Mouse (Mus musculus): Measurements from ENCODE around the gene Gpr146. TPM values are rescaled to one million over a fixed set of nuclear protein-coding genes. Genes with fewer than 3 reads are reported as not detected.

The Gpr146 gene
- polyA plus RNA-seq, 1 experiment from 2014 or later = 24.1 TPM

DNA sequence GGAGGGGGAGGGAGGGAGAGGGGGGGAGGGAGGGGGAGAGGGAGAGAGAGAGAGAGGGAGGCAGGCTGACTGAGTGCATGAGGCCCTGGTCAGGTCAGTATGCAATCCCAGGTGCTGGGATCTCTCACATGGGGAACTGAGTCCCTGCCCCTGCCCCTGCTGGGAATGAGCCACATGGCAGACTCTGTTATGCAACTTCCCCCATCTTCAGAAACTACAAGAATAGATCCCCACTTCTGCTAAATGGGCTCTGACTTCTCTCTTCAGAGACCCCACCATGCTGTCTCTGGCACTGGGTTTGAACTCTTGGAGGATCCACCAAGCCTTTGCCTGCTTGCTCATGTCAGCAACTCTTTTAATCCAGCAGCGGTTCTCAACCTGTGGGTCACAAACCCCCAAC, 11.7 kb upstream of the Gpr146 start:
- Histone ChIP-seq H3K27ac (ENCODE audit: low read length) (peak overlapping the region; percentile 46; the same call in 1 of the 2 replicates), H3K9ac (ENCODE audit: low read depth, low read length) (no peak overlapping the region), H3K9me3 (replicated peaks; ENCODE audit: control insufficient read depth, low read length) (no peaks in the 10 kb centered on the region), H3K4me2 (ENCODE audit: low read depth, low read length) (no peak overlapping the region), H3K4me1 (ENCODE audit: control insufficient read depth, low read depth, low read length) (peaks cover 54% of the 10 kb centered on the region), H3K36me3 (ENCODE audit: control insufficient read depth, insufficient read depth) (no peaks in the 10 kb centered on the region), H3K27me3 (ENCODE audit: control insufficient read depth, insufficient read depth, low read depth, low read length) (no peaks in the 10 kb centered on the region), H3K4me3 (ENCODE audit: low read depth, low read length) (no peak overlapping the region)
- whole genome bisulfite sequencing (ENCODE audit: insufficient replicate concordance) = 36% methylated on average over 1 of the region's 1 CpGs
- no peak for ATAC-seq (ENCODE audit: low read depth)

DNA sequence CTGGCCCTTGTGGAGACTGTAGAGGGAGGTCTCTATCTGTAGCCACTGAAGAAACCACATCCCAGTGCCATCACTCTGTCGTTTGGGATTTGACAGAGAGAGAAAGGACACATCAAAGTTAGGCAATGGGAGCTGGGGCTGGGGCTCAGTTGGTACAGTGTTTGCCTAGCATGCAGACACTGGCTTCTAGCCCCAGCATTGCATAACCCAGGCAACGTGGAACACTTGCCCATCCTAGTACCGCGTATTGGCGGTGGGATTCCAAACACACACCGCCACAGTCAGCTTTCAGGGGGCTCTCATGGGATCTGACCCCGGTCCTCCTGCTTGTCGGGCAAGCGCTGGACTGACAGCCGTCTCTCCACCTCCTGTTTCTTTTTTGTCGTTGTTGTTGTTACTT, 11.0 kb upstream of the Gpr146 start:
- H3K4me2 ChIP-seq (ENCODE audit: low read depth, low read length) = no peak overlapping the region
- H3K36me3 ChIP-seq (ENCODE audit: control insufficient read depth, insufficient read depth) = no peaks in the 10 kb centered on the region
- no peak overlapping the region for H3K9ac ChIP-seq (ENCODE audit: low read depth, low read length)
- no peaks in the 10 kb centered on the region for H3K9me3 ChIP-seq (replicated peaks; ENCODE audit: control insufficient read depth, low read length)
- peak overlapping the region; percentile 46; the same call in 1 of the 2 replicates for H3K27ac ChIP-seq (ENCODE audit: low read length)
- H3K4me1 ChIP-seq (ENCODE audit: control insufficient read depth, low read depth, low read length) = peaks cover 61% of the 10 kb centered on the region
- WGBS (ENCODE audit: insufficient replicate concordance) = 62% methylated on average over 11 of the region's 11 CpGs
- no peak overlapping the region for H3K4me3 ChIP-seq (ENCODE audit: low read depth, low read length)
- no peaks in the 10 kb centered on the region for H3K27me3 ChIP-seq (ENCODE audit: control insufficient read depth, insufficient read depth, low read depth, low read length)
- no peak for ATAC-seq (ENCODE audit: low read depth)

DNA sequence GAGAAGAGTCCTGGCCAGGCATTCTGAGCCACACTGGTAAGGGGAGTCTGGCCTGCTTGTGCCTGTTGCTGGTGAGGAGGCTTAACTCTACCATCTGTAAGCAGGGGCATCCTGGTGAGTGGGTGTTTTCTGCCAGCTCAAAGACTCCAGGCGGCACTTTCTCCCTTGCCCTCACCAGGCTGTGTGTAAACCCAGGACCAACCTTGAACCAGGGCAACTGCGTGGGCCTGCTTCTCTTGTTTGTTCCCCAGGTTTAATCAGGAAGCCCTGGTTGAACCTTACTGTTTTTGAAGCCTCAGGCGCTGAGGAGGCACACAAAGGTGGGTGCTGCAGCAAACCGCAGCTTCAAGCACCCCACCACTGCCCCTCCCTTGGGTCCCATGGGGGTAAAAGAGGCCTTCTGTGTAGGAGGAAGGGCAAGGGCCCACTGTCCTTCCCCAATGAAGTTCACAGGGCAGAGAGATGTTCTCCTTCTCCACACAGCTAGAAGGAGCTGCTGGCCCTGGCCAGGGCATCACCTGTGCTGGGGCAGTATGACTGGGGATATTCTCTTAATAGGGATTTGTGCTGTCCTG, 9.5 kb upstream of the Gpr146 start:
- H3K27ac ChIP-seq (ENCODE audit: low read length) = peak overlapping the region; percentile 62
- no peaks in the 10 kb centered on the region for H3K36me3 ChIP-seq (ENCODE audit: control insufficient read depth, insufficient read depth)
- H3K4me3 ChIP-seq (ENCODE audit: low read depth, low read length) = no peak overlapping the region
- WGBS (ENCODE audit: insufficient replicate concordance) = 60% methylated on average over 4 of the region's 4 CpGs
- H3K27me3 ChIP-seq (ENCODE audit: control insufficient read depth, insufficient read depth, low read depth, low read length) = no peaks in the 10 kb centered on the region
- peak overlapping the region; percentile 36; the same call in 1 of the 2 replicates for H3K9ac ChIP-seq (ENCODE audit: low read depth, low read length)
- no peak overlapping the region for H3K4me2 ChIP-seq (ENCODE audit: low read depth, low read length)
- ATAC-seq (ENCODE audit: low read depth) = no peak
- no peaks in the 10 kb centered on the region for H3K9me3 ChIP-seq (replicated peaks; ENCODE audit: control insufficient read depth, low read length)
- H3K4me1 ChIP-seq (ENCODE audit: control insufficient read depth, low read depth, low read length) = peaks cover 72% of the 10 kb centered on the region

DNA sequence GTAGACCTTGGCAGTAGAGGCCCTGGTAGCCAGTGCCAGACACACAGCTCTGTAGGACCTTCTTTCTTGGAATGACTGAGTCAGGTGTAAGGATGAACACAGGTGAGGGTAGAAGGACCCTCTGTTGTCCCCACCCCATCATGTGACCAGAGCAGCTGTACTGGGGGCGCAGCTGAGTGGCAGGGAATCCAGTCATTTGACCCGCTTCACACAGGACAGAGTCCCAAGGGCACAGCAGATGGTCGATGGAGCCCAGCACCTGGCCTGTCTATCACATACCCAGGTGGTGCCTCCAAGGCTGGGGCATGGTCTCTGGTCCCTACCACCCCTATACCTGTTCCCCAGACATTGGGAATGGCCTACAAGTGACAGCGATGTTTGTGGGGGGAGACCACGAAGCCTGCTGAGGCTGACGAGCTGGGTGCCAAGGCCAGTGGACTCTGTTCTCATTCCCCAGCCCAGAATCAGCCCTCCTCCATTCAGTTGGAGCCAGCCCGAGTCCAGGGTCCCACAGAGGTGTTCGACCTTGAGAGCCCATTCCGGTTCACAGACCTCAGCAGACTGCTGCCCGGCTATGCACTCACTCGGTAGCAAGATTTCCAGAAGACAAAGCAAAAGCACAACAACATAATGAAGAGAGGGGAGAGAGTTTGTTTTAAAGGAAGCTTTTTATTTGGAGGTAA, 8.7 kb upstream of the Gpr146 start:
- no peak for ATAC-seq (ENCODE audit: low read depth)
- Histone ChIP-seq H3K36me3 (ENCODE audit: control insufficient read depth, insufficient read depth) (no peaks in the 10 kb centered on the region), H3K9me3 (replicated peaks; ENCODE audit: control insufficient read depth, low read length) (no peaks in the 10 kb centered on the region), H3K27me3 (ENCODE audit: control insufficient read depth, insufficient read depth, low read depth, low read length) (no peaks in the 10 kb centered on the region), H3K27ac (ENCODE audit: low read length) (peak overlapping the region; percentile 62), H3K4me1 (ENCODE audit: control insufficient read depth, low read depth, low read length) (peaks cover 79% of the 10 kb centered on the region), H3K9ac (ENCODE audit: low read depth, low read length) (no peak overlapping the region), H3K4me3 (ENCODE audit: low read depth, low read length) (no peak overlapping the region), H3K4me2 (ENCODE audit: low read depth, low read length) (no peak overlapping the region)
- 70% methylated on average over 11 of the region's 11 CpGs for WGBS (ENCODE audit: insufficient replicate concordance)

DNA sequence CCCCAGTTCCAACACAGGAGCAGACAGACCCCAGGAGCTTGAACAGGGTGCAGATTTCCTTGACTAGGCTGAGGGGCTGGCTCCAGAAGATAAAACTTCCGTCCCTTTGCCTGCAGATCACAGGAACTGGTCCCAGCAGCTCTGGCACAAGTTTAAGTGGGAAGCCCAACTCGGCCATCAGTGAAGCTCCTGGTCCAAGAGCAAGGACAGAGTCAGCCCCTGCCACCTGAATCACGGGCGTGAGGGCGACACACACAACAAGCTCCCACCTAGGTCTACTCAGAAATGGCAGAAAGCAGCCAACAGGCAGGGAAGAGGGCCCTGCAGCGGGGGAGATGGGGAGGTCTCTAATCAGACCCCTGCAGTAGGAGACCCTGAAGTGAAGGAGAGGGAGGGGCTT, 7.2 kb upstream of the Gpr146 start:
- 74% methylated on average over 6 of the region's 6 CpGs for WGBS (ENCODE audit: insufficient replicate concordance)
- Histone ChIP-seq H3K4me3 (ENCODE audit: low read depth, low read length) (no peak overlapping the region), H3K4me1 (ENCODE audit: control insufficient read depth, low read depth, low read length) (peaks cover 82% of the 10 kb centered on the region), H3K36me3 (ENCODE audit: control insufficient read depth, insufficient read depth) (no peaks in the 10 kb centered on the region), H3K4me2 (ENCODE audit: low read depth, low read length) (no peak overlapping the region), H3K27ac (ENCODE audit: low read length) (peak overlapping the region; percentile 92; the same call in 1 of the 2 replicates), H3K9ac (ENCODE audit: low read depth, low read length) (peak overlapping the region; percentile 96; the same call in 1 of the 2 replicates), H3K27me3 (ENCODE audit: control insufficient read depth, insufficient read depth, low read depth, low read length) (no peaks in the 10 kb centered on the region), H3K9me3 (replicated peaks; ENCODE audit: control insufficient read depth, low read length) (no peaks in the 10 kb centered on the region)
- ATAC-seq (ENCODE audit: low read depth) = no peak

DNA sequence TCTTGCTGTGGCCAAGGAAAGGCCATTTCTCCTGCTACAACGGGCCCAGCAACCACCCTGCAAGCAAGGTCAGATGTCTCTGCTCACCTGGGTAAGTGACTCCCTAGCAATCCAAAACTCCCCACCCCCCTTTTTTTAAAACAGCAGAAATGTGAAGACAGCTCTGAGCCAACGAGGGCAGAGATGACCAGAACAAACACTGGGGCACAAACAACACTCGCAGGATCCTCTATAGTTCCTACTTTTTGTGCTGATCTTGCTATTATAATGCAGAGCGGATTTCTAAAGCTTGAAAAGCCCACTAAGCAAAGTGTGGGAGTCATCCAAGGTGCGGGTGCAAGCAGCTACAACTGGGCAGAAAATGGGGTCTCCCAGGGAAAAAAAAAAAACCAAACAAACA, 6.4 kb upstream of the Gpr146 start:
- Histone ChIP-seq H3K9me3 (replicated peaks; ENCODE audit: control insufficient read depth, low read length) (no peaks in the 10 kb centered on the region), H3K4me3 (ENCODE audit: low read depth, low read length) (peak overlapping the region; percentile 75), H3K36me3 (ENCODE audit: control insufficient read depth, insufficient read depth) (no peaks in the 10 kb centered on the region), H3K4me1 (ENCODE audit: control insufficient read depth, low read depth, low read length) (peaks cover 77% of the 10 kb centered on the region), H3K27ac (ENCODE audit: low read length) (peak overlapping the region; percentile 92), H3K4me2 (ENCODE audit: low read depth, low read length) (peak overlapping the region; percentile 98), H3K27me3 (ENCODE audit: control insufficient read depth, insufficient read depth, low read depth, low read length) (no peaks in the 10 kb centered on the region), H3K9ac (ENCODE audit: low read depth, low read length) (peak overlapping the region; percentile 96)
- WGBS (ENCODE audit: insufficient replicate concordance) = 67% methylated on average over 5 of the region's 5 CpGs
- no peak for ATAC-seq (ENCODE audit: low read depth)

DNA sequence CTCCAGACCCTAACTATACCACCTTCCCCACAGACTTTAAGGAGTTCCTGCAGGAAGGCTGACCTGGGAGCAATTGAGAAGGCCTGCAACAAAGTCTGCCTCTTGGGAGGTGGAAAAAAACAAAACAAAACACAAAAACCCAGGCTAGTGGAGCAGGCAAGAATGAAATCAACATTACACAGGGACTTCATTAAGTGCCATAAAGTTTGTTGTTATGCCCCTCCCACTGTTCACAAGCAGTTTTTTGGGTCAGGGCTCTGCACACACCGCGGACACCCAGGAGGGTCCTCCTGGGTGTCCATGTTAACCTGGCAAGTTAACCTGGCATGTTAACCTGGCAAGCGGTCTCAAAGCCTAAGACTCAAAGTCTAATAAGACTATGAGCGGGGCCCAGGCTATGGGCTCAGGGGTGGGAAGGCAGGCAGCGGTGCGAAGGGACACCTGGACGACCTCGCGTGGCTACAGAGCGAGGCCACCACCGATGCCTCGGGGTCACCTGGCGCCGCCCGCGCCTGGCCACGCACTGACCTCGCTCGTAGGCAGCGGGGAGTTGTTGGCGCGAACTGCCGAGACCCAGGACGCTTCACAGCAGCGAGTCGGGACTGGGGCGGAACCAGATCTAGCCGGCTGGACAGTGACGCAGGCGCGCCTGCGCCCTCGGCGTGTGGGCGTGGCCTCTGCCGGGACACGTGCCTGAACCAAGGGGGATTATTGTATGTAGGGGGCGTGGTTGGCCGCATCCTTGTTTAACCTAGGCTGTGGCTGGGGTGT, 5.7 kb upstream of the Gpr146 start:
- peak overlapping the region; percentile 98 for H3K4me2 ChIP-seq (ENCODE audit: low read depth, low read length)
- peak overlapping the region; percentile 92 for H3K27ac ChIP-seq (ENCODE audit: low read length)
- H3K4me3 ChIP-seq (ENCODE audit: low read depth, low read length) = peak overlapping the region; percentile 75
- H3K27me3 ChIP-seq (ENCODE audit: control insufficient read depth, insufficient read depth, low read depth, low read length) = no peaks in the 10 kb centered on the region
- H3K9me3 ChIP-seq (replicated peaks; ENCODE audit: control insufficient read depth, low read length) = no peaks in the 10 kb centered on the region
- 1% methylated on average over 39 of the region's 39 CpGs for WGBS (ENCODE audit: insufficient replicate concordance)
- peak; percentile 91 for ATAC-seq (ENCODE audit: low read depth)
- H3K9ac ChIP-seq (ENCODE audit: low read depth, low read length) = peak overlapping the region; percentile 96
- no peaks in the 10 kb centered on the region for H3K36me3 ChIP-seq (ENCODE audit: control insufficient read depth, insufficient read depth)
- peaks cover 75% of the 10 kb centered on the region for H3K4me1 ChIP-seq (ENCODE audit: control insufficient read depth, low read depth, low read length)

DNA sequence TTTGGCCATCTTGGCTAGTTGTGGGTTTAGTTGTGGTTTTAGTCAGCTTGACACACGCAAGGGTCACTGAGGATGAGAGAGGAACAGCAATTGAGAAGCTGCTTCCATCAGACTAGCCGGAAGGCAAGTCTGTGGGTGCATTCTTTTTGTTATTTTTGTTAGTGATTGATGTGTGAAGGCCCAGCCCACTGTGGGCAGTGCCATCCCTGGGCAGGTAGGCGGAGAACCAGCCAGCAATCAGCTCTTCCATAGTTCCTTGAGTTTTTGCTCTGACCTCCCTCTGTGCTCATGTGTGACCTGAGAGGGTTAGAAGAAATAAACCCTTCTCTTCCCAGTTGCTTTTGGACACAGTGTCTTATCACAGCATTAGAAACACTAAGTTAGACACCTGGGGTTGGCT, 4.4 kb upstream of the Gpr146 start:
- no peaks in the 10 kb centered on the region for H3K36me3 ChIP-seq (ENCODE audit: control insufficient read depth, insufficient read depth)
- H3K9ac ChIP-seq (ENCODE audit: low read depth, low read length) = no peak overlapping the region; the same call in 1 of the 2 replicates
- H3K27me3 ChIP-seq (ENCODE audit: control insufficient read depth, insufficient read depth, low read depth, low read length) = no peaks in the 10 kb centered on the region
- H3K4me3 ChIP-seq (ENCODE audit: low read depth, low read length) = no peak overlapping the region
- H3K27ac ChIP-seq (ENCODE audit: low read length) = peak overlapping the region; percentile 92
- no peaks in the 10 kb centered on the region for H3K9me3 ChIP-seq (replicated peaks; ENCODE audit: control insufficient read depth, low read length)
- peaks cover 76% of the 10 kb centered on the region for H3K4me1 ChIP-seq (ENCODE audit: control insufficient read depth, low read depth, low read length)
- ATAC-seq (ENCODE audit: low read depth) = no peak
- no peak overlapping the region for H3K4me2 ChIP-seq (ENCODE audit: low read depth, low read length)
- 55% methylated on average over 3 of the region's 3 CpGs for WGBS (ENCODE audit: insufficient replicate concordance)
